Mouse (Mus musculus) lung, embryonic 14.5 days (tissue): ENCODE measurements around the gene H2-Ab1. TPM values are rescaled to one million over a fixed set of nuclear protein-coding genes. Genes with fewer than 3 reads are reported as not detected.
A peak's percentile ranks its signal among the peaks of the same experiment; 100 is the strongest.

Experiments
- ATAC-seq: fragments of 200-750 bp; cut with Nextera tagmentation; 2 replicates; pipeline ENCODE4 v1.8.0; 2017; ENCODE audit warnings: mild to moderate bottlenecking, moderate TSS enrichment, moderate library complexity; ENCODE audit not compliant: insufficient read depth
- DNase-seq: peaks from one replicate; pipeline ENCODE4 v3.0.0-alpha.2; 2015
- H3K27ac ChIP-seq: fragments of 300-500 bp; sonication (generic); 2 replicates; pipeline ENCODE4 v1.5.1; 2014; ENCODE audit warnings: low read depth, mild to moderate bottlenecking, moderate library complexity
- H3K27me3 ChIP-seq: fragments of 300-500 bp; sonication (generic); 2 replicates; pipeline ENCODE4 v1.6.1; 2014; ENCODE audit warnings: low read length, control low read depth; ENCODE audit not compliant: insufficient read depth
- H3K36me3 ChIP-seq: fragments of 300-500 bp; sonication (generic); 2 replicates; pipeline ENCODE4 v1.6.1; 2014; ENCODE audit warnings: control low read depth; ENCODE audit not compliant: insufficient read depth
- H3K4me1 ChIP-seq: fragments of 300-500 bp; sonication (generic); 2 replicates; pipeline ENCODE4 v1.6.1; 2014; ENCODE audit warnings: antibody characterized with exemption, control low read depth; ENCODE audit not compliant: insufficient read depth
- H3K4me2 ChIP-seq: fragments of 300-500 bp; sonication (generic); 2 replicates; pipeline ENCODE4 v1.6.1; 2014; ENCODE audit warnings: mild to moderate bottlenecking
- H3K4me3 ChIP-seq: fragments of 300-500 bp; sonication (generic); 2 replicates; pipeline ENCODE4 v1.5.1; 2014; ENCODE audit warnings: low read depth, low read length
- H3K9ac ChIP-seq: fragments of 300-500 bp; sonication (generic); 2 replicates; pipeline ENCODE4 v1.6.1; 2014
- H3K9me3 ChIP-seq: fragments of 300-500 bp; sonication (generic); 2 replicates; pipeline ENCODE4 v1.6.1; 2016; ENCODE audit warnings: low read depth, low read length, control low read depth
- CTCF ChIP-seq: IDR thresholded peaks from 2 replicates; pipeline ENCODE4 v1.5.1; 2016; ENCODE audit warnings: antibody characterized with exemption, low read depth
- WGBS: fragments of 180-500 bp; shearing (Covaris S2); extraction: QIAGEN DNeasy Blood & Tissue Kit; methylation state at CpG from one replicate; pipeline ENCODE4 v1.1.7; 2014; 5-methylcytosine and 5-hydroxymethylcytosine counted together
- polyA plus RNA-seq: library from polyadenylated mRNA; unstranded; fragments of >200 nt; fragmentation: Nextera tagmentation; extraction: Ambion mirVana; gene quantifications from 2 replicates; pipeline ENCODE4 v1.2.1, GENCODE M21; 2014

H2-Ab1 gene
- polyA plus RNA-seq, 1 experiment from 2014 or later, result 2.8 TPM

DNA sequence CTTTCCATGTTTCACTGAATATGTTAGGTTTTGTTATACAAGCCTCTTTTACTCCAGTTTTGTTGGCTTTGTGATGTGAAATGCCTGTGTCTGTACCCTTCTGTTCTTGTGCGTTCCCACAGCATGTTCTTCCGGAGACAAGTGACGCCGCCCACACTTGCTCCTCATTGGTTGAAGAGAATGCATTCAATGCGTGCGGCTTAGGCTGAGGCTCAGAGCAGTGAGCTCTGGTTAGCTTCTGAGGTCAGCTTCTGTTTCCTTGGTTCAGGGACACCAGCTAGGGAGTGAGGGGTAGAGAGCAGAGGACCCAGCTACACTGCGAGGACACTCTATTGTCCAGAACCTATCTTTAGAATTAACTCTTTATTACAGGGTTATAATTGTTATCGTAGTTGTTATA is 34.1 kb downstream of the H2-Ab1 start:
- DNase-seq (peak; percentile 94), ATAC-seq (peak; percentile 86)
- Histone ChIP-seq H3K9me3 (no peaks in the 10 kb centered on the region), H3K4me2 (no peak overlapping the region), H3K36me3 (no peaks in the 10 kb centered on the region), H3K27ac (no peak overlapping the region), H3K27me3 (no peaks in the 10 kb centered on the region), H3K4me1 (no peaks in the 10 kb centered on the region), H3K9ac (no peak overlapping the region), H3K4me3 (no peak overlapping the region)
- no peak for TF ChIP-seq CTCF
- WGBS, result 17% methylated on average over 8 of the region's 8 CpGs

- no peak for DNase-seq
- Histone ChIP-seq H3K27ac (no peak overlapping the region), H3K27me3 (no peaks in the 10 kb centered on the region), H3K36me3 (no peaks in the 10 kb centered on the region), H3K4me2 (no peak overlapping the region), H3K4me3 (no peak overlapping the region), H3K9ac (no peak overlapping the region), H3K4me1 (no peaks in the 10 kb centered on the region), H3K9me3 (no peaks in the 10 kb centered on the region)
- 83% methylated on average over 4 of the region's 4 CpGs for WGBS
- TF ChIP-seq CTCF, result no peak
- ATAC-seq, result no peak
Measured at GRCm38 (mm10) chr17:34292570-34292969, 35.1 kb downstream of the H2-Ab1 start.

GRCm38 (mm10) chr17:34293533-34293932 is 36.0 kb downstream of the H2-Ab1 start:
- TF ChIP-seq CTCF, result no peak
- Histone ChIP-seq H3K9me3 (no peaks in the 10 kb centered on the region), H3K4me1 (no peaks in the 10 kb centered on the region), H3K36me3 (no peaks in the 10 kb centered on the region), H3K4me3 (no peak overlapping the region), H3K9ac (no peak overlapping the region), H3K27me3 (no peaks in the 10 kb centered on the region), H3K4me2 (no peak overlapping the region), H3K27ac (no peak overlapping the region)
- DNase-seq, result no peak
- no peak for ATAC-seq
- 43% methylated on average over 2 of the region's 2 CpGs for WGBS

GRCm38 (mm10) chr17:34294249-34294648 is 36.8 kb downstream of the H2-Ab1 start:
- Histone ChIP-seq H3K27ac (no peak overlapping the region), H3K4me3 (no peak overlapping the region), H3K36me3 (no peaks in the 10 kb centered on the region), H3K4me2 (no peak overlapping the region), H3K4me1 (no peaks in the 10 kb centered on the region), H3K27me3 (no peaks in the 10 kb centered on the region), H3K9ac (no peak overlapping the region), H3K9me3 (no peaks in the 10 kb centered on the region)
- no peak for DNase-seq
- no peak for TF ChIP-seq CTCF
- no peak for ATAC-seq
- 54% methylated on average over 4 of the region's 4 CpGs for WGBS

- no peaks in the 10 kb centered on the region for H3K27me3 ChIP-seq
- no peak overlapping the region for H3K9ac ChIP-seq
- no peak for DNase-seq
- TF ChIP-seq CTCF, result no peak
- H3K4me3 ChIP-seq, result no peak overlapping the region
- H3K27ac ChIP-seq, result no peak overlapping the region
- no peaks in the 10 kb centered on the region for H3K36me3 ChIP-seq
- H3K4me2 ChIP-seq, result no peak overlapping the region
- ATAC-seq, result no peak
- no peaks in the 10 kb centered on the region for H3K4me1 ChIP-seq
- no peaks in the 10 kb centered on the region for H3K9me3 ChIP-seq
Measured at GRCm38 (mm10) chr17:34295307-34295706, 37.8 kb downstream of the H2-Ab1 start.

DNA sequence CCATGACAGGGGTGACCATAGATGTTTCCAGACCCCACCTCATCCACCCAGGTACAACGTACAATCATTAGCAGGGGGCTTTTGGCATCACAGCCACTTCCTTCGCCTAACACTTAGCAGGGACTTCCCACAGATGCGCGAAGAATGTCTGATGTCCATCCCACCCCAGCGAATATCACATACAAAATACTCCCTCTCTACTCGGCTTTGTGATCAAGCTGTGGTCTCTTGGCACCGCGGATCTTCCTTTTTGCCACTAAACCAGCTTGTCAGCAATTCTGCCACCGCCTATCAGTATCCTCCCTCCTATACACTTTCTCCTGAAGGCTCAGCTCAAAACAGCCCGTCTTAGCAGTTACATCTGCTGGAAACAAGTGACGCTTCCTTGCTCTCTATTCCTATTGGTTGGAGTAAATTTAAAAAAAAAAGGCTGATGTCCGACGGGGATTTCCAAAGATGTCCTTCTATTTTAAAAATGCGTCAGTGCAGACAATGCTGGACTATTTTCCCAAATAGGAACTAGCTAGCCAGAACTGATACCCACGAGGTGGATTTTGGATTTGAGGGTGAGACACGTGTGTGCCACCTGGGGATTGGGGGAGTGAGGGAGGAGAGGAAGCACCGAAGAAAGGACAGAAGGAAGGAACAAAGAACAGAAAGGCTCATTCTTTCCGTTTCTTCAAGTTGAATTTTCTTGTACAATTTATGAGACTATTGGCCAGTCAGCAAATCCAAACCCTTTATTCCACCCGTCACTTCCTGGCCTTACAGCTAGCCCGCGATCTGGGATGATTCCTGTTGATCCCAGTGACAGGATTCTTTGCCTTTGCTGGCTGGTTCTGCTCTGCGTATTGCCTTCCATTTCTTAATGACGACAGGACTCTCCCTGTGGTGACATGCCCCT is 38.7 kb downstream of the H2-Ab1 start:
- DNase-seq, result peak; percentile 91
- WGBS, result 22% methylated on average over 23 of the region's 23 CpGs

GRCm38 (mm10) chr17:34299356-34299755 is 41.9 kb downstream of the H2-Ab1 start:
- no peak overlapping the region for H3K9ac ChIP-seq
- no peaks in the 10 kb centered on the region for H3K27me3 ChIP-seq
- no peak for ATAC-seq
- H3K4me3 ChIP-seq, result no peak overlapping the region
- no peaks in the 10 kb centered on the region for H3K4me1 ChIP-seq
- H3K27ac ChIP-seq, result no peak overlapping the region
- WGBS, result 48% methylated on average over 3 of the region's 3 CpGs
- no peak overlapping the region for H3K4me2 ChIP-seq
- no peak for TF ChIP-seq CTCF
- DNase-seq, result no peak
- no peaks in the 10 kb centered on the region for H3K9me3 ChIP-seq
- H3K36me3 ChIP-seq, result no peaks in the 10 kb centered on the region

More for the DNA sequence above, 38.7 kb downstream of the H2-Ab1 start:
- H3K9me3 ChIP-seq, result no peaks in the 10 kb centered on the region
- no peaks in the 10 kb centered on the region for H3K27me3 ChIP-seq
- no peak overlapping the region for H3K27ac ChIP-seq
- no peaks in the 10 kb centered on the region for H3K36me3 ChIP-seq
- no peak overlapping the region for H3K9ac ChIP-seq
- TF ChIP-seq CTCF, result no peak
- peak; percentile 69; the same call in 1 of the 2 replicates for ATAC-seq
- peak overlapping the region; percentile 56 for H3K4me2 ChIP-seq
- H3K4me1 ChIP-seq, result no peaks in the 10 kb centered on the region
- peak overlapping the region; percentile 16; the same call in 1 of the 2 replicates for H3K4me3 ChIP-seq
